Mouse (Mus musculus): ENCODE results near the gene Adh5. TPM values are rescaled to one million over a fixed set of nuclear protein-coding genes. Genes with fewer than 3 reads are reported as not detected.

The Adh5 gene
- polyA plus RNA-seq, 1 experiment = 61.8 TPM

GRCm38 (mm10) chr3:138503754-138504153, 60.9 kb downstream of the Adh5 start:
- no peaks in the 10 kb centered on the region for H3K4me1 ChIP-seq (ENCODE audit: control insufficient read depth, insufficient read depth, low read length)
- no peak overlapping the region for H3K4me3 ChIP-seq (replicated peaks; ENCODE audit: control insufficient read depth, low read depth, low read length)
- H3K27ac ChIP-seq (ENCODE audit: control insufficient read depth, insufficient read depth, low read depth, low read length, poor library complexity) = no peak overlapping the region
- TF ChIP-seq CTCF (IDR thresholded peaks at IDR 0.05; ENCODE audit: control insufficient read depth, insufficient read depth, low read length) (no peak), POLR2A (IDR thresholded peaks at IDR 0.05; ENCODE audit: borderline replicate concordance, control insufficient read depth, low read depth, low read length) (no peak)
- 86% methylated on average over 11 of the region's 11 CpGs for WGBS

Other genes with a start within 250 kb of the Adh5 start
- not detected in 2 replicates for gene 4930579F01Rik, start 249.3 kb upstream of the Adh5 start, polyA plus RNA-seq (2011; ENCODE audit: insufficient read depth, insufficient read length, low replicate concordance, missing spikeins)
- gene Adh7, start 225.3 kb upstream of the Adh5 start, polyA plus RNA-seq (2011; ENCODE audit: insufficient read depth, insufficient read length, low replicate concordance, missing spikeins) = not detected in 2 replicates
- gene Adh1, start 182.1 kb upstream of the Adh5 start, polyA plus RNA-seq (2011; ENCODE audit: insufficient read depth, insufficient read length, low replicate concordance, missing spikeins) = 8.2 and 21.2 TPM in 2 replicates
- not detected in 2 replicates for gene Adh6a, start 129.8 kb upstream of the Adh5 start, polyA plus RNA-seq (2011; ENCODE audit: insufficient read depth, insufficient read length, low replicate concordance, missing spikeins)
- gene Adh6b, start 101.3 kb upstream of the Adh5 start, polyA plus RNA-seq (2011; ENCODE audit: insufficient read depth, insufficient read length, low replicate concordance, missing spikeins) = 1.9 and 4.1 TPM in 2 replicates
- gene Adh4, start 27.6 kb upstream of the Adh5 start, polyA plus RNA-seq (2011; ENCODE audit: insufficient read depth, insufficient read length, low replicate concordance, missing spikeins) = not detected in 2 replicates
- gene Metap1, start 46.4 kb downstream of the Adh5 start, polyA plus RNA-seq (2011; ENCODE audit: insufficient read depth, insufficient read length, low replicate concordance, missing spikeins) = 14.4 and 18.9 TPM in 2 replicates
- 77.3 and 78.5 TPM in 2 replicates for gene Eif4e, start 83.1 kb downstream of the Adh5 start, polyA plus RNA-seq (2011; ENCODE audit: insufficient read depth, insufficient read length, low replicate concordance, missing spikeins)